Mouse (Mus musculus) kidney, adult 2 months (tissue): ENCODE results near the gene D630003M21Rik.

Source experiments
- CTCF ChIP-seq: fragments of 200-500 bp; conservative IDR thresholded peaks from 2 replicates; pipeline ENCODE4 v1.5.1; 2011; ENCODE audit warnings: low read depth, mild to moderate bottlenecking, control low read depth, low read length, moderate library complexity, mixed read lengths; ENCODE audit not compliant: insufficient read depth, insufficient read length
- POLR2A ChIP-seq: fragments of 200-500 bp; IDR thresholded peaks from one replicate; pipeline ENCODE4 v1.6.1; 2011; ENCODE audit warnings: low read depth, low read length, control low read depth

GRCm38 (mm10) chr2:158210503-158210902 lies 18.5 kb downstream of the D630003M21Rik start:
- TF ChIP-seq CTCF, result no peak
- no peak for TF ChIP-seq POLR2A
